Mouse (Mus musculus): ENCODE measurements around the gene Pgm2l1. TPM values are rescaled to one million over a fixed set of nuclear protein-coding genes. Genes with fewer than 3 reads are reported as not detected.

Gene Pgm2l1
- polyA plus RNA-seq, 1 experiment = 5.3 TPM

DNA sequence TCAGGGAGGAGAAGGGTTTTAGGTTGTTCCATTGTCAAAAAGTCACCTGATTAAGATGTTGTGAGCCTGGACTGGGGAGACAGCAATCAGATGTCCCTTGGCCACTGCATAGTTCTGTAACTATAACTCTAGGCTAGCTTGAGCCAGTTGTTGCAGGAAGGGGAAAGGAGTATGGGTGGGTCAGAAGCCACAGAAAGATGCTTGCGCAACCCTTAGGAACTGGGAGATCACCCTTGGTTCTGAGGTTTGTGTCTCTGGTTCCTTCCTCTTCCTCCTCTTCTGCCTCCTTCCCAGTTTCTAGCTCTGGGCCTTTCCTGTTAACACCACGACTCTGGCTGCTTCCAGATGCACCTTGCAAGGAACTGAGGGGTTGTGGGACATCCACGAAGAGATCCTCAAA is 44.8 kb upstream of the Pgm2l1 start:
- Histone ChIP-seq H3K36me3 (ENCODE audit: control insufficient read depth, insufficient read depth, low read length) (no peaks in the 10 kb centered on the region), H3K27ac (ENCODE audit: control insufficient read depth, insufficient read depth, low read depth, low read length) (no peak overlapping the region), H3K4me3 (ENCODE audit: control insufficient read depth, low read depth, low read length) (no peak overlapping the region), H3K27me3 (ENCODE audit: control insufficient read depth, insufficient read depth, low read length) (peaks cover 7% of the 10 kb centered on the region), H3K4me1 (ENCODE audit: control insufficient read depth, insufficient read depth, low read length) (peaks cover 11% of the 10 kb centered on the region)
- TF ChIP-seq CTCF (IDR thresholded peaks at IDR 0.05; ENCODE audit: control insufficient read depth, insufficient read depth, insufficient replicate concordance, low read depth, low read length) (no peak), POLR2A (IDR thresholded peaks at IDR 0.05; ENCODE audit: control insufficient read depth, low read depth, low read length) (no peak)

DNA sequence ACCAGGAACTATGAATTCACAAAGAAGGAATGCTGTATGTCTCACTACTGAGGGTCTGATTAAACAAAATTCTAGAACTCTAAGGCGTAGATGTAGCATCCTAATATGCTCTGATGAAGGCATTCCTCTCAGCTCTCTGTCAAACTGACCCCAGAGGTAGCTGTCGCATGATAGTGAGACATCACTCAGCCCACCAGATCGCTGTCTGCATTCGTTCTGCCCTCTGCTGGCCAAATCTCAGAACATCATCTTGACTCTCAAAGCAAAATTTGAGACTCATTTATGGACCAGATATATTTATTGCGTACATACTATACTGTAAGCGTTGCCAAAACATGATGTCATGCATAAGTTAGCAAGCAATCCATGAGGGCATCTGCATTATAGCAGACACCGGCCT is 39.6 kb upstream of the Pgm2l1 start:
- H3K27ac ChIP-seq (ENCODE audit: control insufficient read depth, insufficient read depth, low read depth, low read length) = no peak overlapping the region
- H3K4me1 ChIP-seq (ENCODE audit: control insufficient read depth, insufficient read depth, low read length) = no peaks in the 10 kb centered on the region
- H3K27me3 ChIP-seq (ENCODE audit: control insufficient read depth, insufficient read depth, low read length) = no peaks in the 10 kb centered on the region
- H3K4me3 ChIP-seq (ENCODE audit: control insufficient read depth, low read depth, low read length) = no peak overlapping the region
- TF ChIP-seq POLR2A (IDR thresholded peaks at IDR 0.05; ENCODE audit: control insufficient read depth, low read depth, low read length) (no peak), CTCF (IDR thresholded peaks at IDR 0.05; ENCODE audit: control insufficient read depth, insufficient read depth, insufficient replicate concordance, low read depth, low read length) (peak; percentile 45; the same call in 1 of the 2 replicates)
- no peaks in the 10 kb centered on the region for H3K36me3 ChIP-seq (ENCODE audit: control insufficient read depth, insufficient read depth, low read length)

DNA sequence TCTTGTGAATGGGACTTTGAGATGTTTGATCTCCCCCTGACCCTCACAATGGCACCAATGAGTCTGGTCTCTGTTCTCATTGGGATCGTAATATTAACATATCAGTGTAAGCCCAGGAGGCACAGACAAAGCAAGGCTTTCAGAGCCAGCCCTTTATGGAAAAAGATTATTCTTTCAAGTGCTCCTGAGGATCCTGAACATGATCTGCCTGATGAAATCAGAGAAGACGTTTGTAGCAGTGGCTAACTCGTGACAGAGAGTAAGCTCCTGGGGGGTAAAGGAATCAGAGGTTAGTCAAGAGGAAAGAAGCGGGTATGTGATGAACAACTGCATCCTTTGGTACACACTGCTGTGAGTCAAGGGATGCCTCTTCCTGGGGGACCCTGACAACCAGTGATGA is 37.0 kb upstream of the Pgm2l1 start:
- TF ChIP-seq POLR2A (IDR thresholded peaks at IDR 0.05; ENCODE audit: control insufficient read depth, low read depth, low read length) (no peak), CTCF (IDR thresholded peaks at IDR 0.05; ENCODE audit: control insufficient read depth, insufficient read depth, insufficient replicate concordance, low read depth, low read length) (no peak)
- Histone ChIP-seq H3K36me3 (ENCODE audit: control insufficient read depth, insufficient read depth, low read length) (no peaks in the 10 kb centered on the region), H3K4me3 (ENCODE audit: control insufficient read depth, low read depth, low read length) (peak overlapping the region; percentile 52; the same call in 1 of the 2 replicates), H3K27me3 (ENCODE audit: control insufficient read depth, insufficient read depth, low read length) (no peaks in the 10 kb centered on the region), H3K4me1 (ENCODE audit: control insufficient read depth, insufficient read depth, low read length) (no peaks in the 10 kb centered on the region), H3K27ac (ENCODE audit: control insufficient read depth, insufficient read depth, low read depth, low read length) (no peak overlapping the region)

DNA sequence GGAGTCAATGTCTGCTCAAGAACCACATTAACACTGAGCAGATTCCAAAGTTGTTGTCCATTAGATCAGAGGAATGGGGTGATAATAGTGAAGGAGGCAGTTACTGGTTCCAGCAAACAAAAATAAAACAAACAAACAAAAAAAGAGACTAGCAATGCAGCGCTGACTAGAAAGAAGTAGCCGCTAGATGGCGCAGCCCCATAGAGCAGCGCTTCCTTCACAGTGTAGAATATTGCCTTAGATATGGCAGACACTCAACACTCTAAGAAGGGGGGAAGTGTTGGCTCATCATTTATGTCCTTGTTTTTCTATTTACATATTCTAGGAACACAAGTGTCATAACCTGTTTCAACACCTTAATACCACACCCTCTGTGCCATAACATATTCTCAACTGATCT is 36.4 kb upstream of the Pgm2l1 start:
- no peaks in the 10 kb centered on the region for H3K4me1 ChIP-seq (ENCODE audit: control insufficient read depth, insufficient read depth, low read length)
- H3K27ac ChIP-seq (ENCODE audit: control insufficient read depth, insufficient read depth, low read depth, low read length) = no peak overlapping the region
- H3K4me3 ChIP-seq (ENCODE audit: control insufficient read depth, low read depth, low read length) = peak overlapping the region; percentile 52; the same call in 1 of the 2 replicates
- no peaks in the 10 kb centered on the region for H3K27me3 ChIP-seq (ENCODE audit: control insufficient read depth, insufficient read depth, low read length)
- no peaks in the 10 kb centered on the region for H3K36me3 ChIP-seq (ENCODE audit: control insufficient read depth, insufficient read depth, low read length)
- TF ChIP-seq CTCF (IDR thresholded peaks at IDR 0.05; ENCODE audit: control insufficient read depth, insufficient read depth, insufficient replicate concordance, low read depth, low read length) (peak; percentile 27; the same call in 1 of the 2 replicates), POLR2A (IDR thresholded peaks at IDR 0.05; ENCODE audit: control insufficient read depth, low read depth, low read length) (no peak)

DNA sequence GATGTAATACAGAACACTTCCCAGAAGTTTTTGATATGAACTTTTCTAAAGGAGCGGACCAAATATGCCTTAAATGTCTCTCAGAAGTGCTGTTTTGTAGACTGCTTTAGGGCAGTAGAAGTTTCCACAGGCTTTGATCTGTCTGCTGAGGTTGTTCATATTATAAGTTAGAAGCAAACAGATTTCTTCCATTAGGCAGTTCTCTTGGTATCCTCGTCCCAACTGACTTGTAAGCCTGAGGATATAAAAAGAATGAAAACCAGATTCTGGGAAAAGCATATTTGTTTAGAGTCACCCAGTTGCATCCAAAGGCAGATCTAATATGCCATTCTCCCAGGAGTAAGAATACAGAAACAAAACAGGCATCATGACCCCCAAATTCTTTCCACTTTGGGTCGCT is 26.0 kb upstream of the Pgm2l1 start:
- H3K27ac ChIP-seq (ENCODE audit: control insufficient read depth, insufficient read depth, low read depth, low read length) = no peak overlapping the region
- no peaks in the 10 kb centered on the region for H3K4me1 ChIP-seq (ENCODE audit: control insufficient read depth, insufficient read depth, low read length)
- H3K36me3 ChIP-seq (ENCODE audit: control insufficient read depth, insufficient read depth, low read length) = no peaks in the 10 kb centered on the region
- no peak overlapping the region for H3K4me3 ChIP-seq (ENCODE audit: control insufficient read depth, low read depth, low read length)
- TF ChIP-seq POLR2A (IDR thresholded peaks at IDR 0.05; ENCODE audit: control insufficient read depth, low read depth, low read length) = no peak
- no peak for TF ChIP-seq CTCF (IDR thresholded peaks at IDR 0.05; ENCODE audit: control insufficient read depth, insufficient read depth, insufficient replicate concordance, low read depth, low read length)
- no peaks in the 10 kb centered on the region for H3K27me3 ChIP-seq (ENCODE audit: control insufficient read depth, insufficient read depth, low read length)

DNA sequence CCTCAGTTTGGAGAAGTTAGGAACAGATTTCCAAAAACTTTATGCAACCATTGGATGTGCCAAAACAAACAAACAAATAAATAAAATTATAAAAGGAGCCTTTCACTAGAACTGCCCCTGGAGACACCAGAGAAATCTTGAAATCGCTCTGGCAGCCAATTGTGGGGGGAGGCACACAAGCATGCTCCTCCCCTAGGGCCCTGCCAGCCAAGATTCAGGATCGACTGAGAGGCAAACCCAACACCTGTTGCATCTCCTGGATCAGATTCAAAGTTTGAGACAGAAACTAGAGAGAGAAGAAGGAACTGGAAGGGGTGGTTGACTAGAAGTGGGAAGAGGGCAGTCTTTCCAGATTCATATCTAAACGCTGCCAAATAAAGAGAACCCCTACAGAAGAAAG is 23.6 kb upstream of the Pgm2l1 start:
- H3K4me1 ChIP-seq (ENCODE audit: control insufficient read depth, insufficient read depth, low read length) = no peaks in the 10 kb centered on the region
- no peak overlapping the region for H3K27ac ChIP-seq (ENCODE audit: control insufficient read depth, insufficient read depth, low read depth, low read length)
- TF ChIP-seq CTCF (IDR thresholded peaks at IDR 0.05; ENCODE audit: control insufficient read depth, insufficient read depth, insufficient replicate concordance, low read depth, low read length) = no peak
- no peak for TF ChIP-seq POLR2A (IDR thresholded peaks at IDR 0.05; ENCODE audit: control insufficient read depth, low read depth, low read length)

DNA sequence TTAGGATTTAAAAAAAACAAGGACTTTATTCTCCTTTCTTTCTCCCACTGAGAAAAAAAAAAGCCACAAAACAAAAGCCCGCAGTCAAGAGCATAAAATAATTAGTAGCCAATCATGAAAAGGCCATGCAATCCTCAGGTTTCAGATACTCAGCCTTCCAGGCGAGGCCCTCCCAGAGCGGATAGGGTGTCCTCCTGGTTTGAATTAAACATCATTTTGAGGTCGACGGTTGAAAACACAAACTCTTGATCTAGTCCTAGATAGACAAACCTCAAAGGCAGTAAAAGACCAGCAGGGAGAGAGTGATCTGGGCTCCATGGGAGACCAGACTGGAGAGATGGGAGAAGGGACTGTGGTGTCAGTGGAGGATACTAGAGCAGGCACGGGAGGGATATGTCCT is 22.3 kb upstream of the Pgm2l1 start:
- Histone ChIP-seq H3K4me3 (ENCODE audit: control insufficient read depth, low read depth, low read length) (no peak overlapping the region), H3K36me3 (ENCODE audit: control insufficient read depth, insufficient read depth, low read length) (no peaks in the 10 kb centered on the region), H3K4me1 (ENCODE audit: control insufficient read depth, insufficient read depth, low read length) (no peaks in the 10 kb centered on the region), H3K27ac (ENCODE audit: control insufficient read depth, insufficient read depth, low read depth, low read length) (no peak overlapping the region), H3K27me3 (ENCODE audit: control insufficient read depth, insufficient read depth, low read length) (no peaks in the 10 kb centered on the region)
- no peak for TF ChIP-seq CTCF (IDR thresholded peaks at IDR 0.05; ENCODE audit: control insufficient read depth, insufficient read depth, insufficient replicate concordance, low read depth, low read length)
- no peak for TF ChIP-seq POLR2A (IDR thresholded peaks at IDR 0.05; ENCODE audit: control insufficient read depth, low read depth, low read length)

More for the DNA sequence above, 23.6 kb upstream of the Pgm2l1 start:
- no peaks in the 10 kb centered on the region for H3K36me3 ChIP-seq (ENCODE audit: control insufficient read depth, insufficient read depth, low read length)
- H3K27me3 ChIP-seq (ENCODE audit: control insufficient read depth, insufficient read depth, low read length) = no peaks in the 10 kb centered on the region
- H3K4me3 ChIP-seq (ENCODE audit: control insufficient read depth, low read depth, low read length) = no peak overlapping the region

DNA sequence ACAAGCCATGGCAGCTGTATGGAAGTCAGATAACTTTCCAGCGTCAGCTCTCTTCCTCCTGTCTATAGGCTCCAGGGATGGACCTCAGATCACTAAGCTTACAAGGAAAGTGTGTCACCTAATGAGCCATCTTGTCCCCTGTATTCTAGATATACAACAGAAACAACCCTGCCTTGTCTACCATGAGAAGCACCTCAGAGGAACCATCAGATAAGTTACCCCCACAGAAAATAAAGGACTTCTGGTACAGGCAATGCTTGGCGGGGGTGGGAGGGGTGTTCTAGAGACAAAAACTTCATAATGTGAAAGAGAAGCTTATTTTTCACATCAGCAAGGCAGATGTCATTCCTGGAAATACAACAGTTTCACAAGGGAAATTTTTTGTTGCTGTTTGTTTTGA is 21.1 kb upstream of the Pgm2l1 start:
- TF ChIP-seq CTCF (IDR thresholded peaks at IDR 0.05; ENCODE audit: control insufficient read depth, insufficient read depth, insufficient replicate concordance, low read depth, low read length) (no peak), POLR2A (IDR thresholded peaks at IDR 0.05; ENCODE audit: control insufficient read depth, low read depth, low read length) (no peak)
- no peak overlapping the region for H3K4me3 ChIP-seq (ENCODE audit: control insufficient read depth, low read depth, low read length)
- no peaks in the 10 kb centered on the region for H3K36me3 ChIP-seq (ENCODE audit: control insufficient read depth, insufficient read depth, low read length)
- no peak overlapping the region for H3K27ac ChIP-seq (ENCODE audit: control insufficient read depth, insufficient read depth, low read depth, low read length)
- no peaks in the 10 kb centered on the region for H3K27me3 ChIP-seq (ENCODE audit: control insufficient read depth, insufficient read depth, low read length)
- H3K4me1 ChIP-seq (ENCODE audit: control insufficient read depth, insufficient read depth, low read length) = no peaks in the 10 kb centered on the region

Measured in testis, adult 2 months (tissue).